Mouse (Mus musculus) spleen, adult 18-20 months (tissue): ENCODE data around the gene Jph4.

Experiments used
- DNase-seq, 2 experiments: peaks; one replicate each; pipeline ENCODE4 v3.0.0; 2022; ENCODE audit warnings: mixed read lengths in 2 of 2

Jph4 gene

DNA sequence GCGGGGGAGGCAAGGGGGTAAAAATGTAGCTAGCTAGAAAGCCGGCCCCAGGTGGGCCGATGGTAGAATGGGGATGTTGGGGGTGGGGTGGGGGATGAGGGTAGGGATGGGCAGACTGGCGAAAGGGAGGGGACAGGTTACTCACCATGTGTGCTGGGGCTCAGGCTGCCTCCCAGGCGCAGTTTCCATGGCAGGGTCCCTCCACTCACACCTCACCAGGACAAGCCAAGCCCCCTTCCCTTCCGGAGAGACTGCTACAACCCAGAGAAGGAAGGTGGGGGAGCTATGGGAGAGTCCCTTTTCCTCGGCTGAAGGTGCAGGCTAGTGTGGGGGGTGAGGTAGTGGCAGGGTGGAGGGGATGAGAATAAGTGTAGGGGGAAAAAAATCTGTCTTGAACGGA lies 889 bp downstream of the Jph4 start:
- DNase-seq = no peak

DNA sequence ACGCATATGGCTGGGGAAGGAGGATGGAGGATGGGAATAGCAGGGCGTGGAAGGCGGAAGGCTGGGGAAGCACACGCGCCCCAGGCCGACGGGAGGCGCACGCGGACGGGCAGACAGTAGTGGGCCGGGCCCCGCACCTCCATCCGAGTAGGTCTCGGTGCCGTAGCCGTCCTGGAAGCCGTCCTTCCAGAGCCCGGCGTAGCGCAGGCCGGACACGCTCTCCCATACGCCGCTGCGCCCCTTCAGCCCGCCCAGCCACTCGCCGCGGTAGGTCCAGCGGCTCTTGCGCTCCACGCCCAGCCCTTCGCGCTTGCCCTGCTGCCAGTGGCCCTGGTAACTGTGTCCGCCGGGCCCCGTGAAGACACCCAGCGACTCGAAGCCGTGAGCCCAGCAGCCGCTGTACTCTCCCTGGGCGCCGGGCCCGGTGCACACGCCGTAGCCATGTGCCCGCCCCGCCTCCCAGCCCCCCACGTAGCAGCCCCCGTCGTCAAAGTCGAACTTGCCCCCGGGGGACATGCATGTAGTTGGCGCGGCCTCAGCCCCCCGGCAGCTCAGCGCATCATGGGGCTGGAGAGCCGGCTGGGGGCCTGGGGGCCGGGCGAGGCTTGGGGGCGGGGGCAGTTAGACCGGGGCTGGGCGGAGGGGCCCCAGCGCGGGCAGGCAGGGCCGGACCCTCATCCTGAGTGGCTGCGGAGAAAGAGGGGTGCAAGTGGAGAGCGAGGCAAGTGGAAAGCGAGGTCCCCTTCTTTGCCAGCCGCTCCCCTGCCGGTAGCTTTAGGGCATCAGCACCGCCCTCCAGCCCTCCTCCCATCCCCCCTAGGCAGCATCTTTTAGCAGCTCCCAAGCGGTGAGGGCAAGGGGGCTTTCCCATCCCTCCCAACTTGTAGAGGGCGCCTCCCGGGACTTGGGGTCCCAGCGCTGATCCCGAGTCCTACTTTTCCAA lies 1.7 kb downstream of the Jph4 start:
- DNase-seq = peak in 1 of 2 experiments; percentile 33

- DNase-seq = peak; percentile 15 to 40
Observed at GRCm38 (mm10) chr14:55113975-55114645, 2.6 kb downstream of the Jph4 start.

GRCm38 (mm10) chr14:55113351-55113974 lies 3.3 kb downstream of the Jph4 start:
- no peak for DNase-seq

GRCm38 (mm10) chr14:55111720-55112119 lies 5.0 kb downstream of the Jph4 start:
- DNase-seq = no peak

DNA sequence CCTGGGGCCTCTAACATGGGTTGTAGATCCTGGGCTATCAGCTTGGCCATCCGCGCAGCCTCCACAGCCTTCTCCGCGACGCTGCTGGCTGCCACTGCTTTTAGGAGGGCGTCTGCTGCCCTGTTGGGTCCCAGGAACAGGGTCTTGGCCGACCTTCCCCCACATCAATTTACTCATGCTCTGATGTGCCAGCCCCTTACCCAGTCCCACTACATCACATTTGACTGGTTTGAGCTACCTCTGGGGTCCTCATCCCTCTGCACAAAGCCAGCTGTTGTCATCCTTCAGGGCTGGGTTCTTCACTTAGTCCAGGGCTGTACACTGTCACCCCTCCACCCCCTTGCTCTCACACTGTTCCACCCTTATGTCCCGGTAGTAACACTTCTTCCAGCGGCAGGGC lies 6.7 kb downstream of the Jph4 start:
- DNase-seq = no peak

DNA sequence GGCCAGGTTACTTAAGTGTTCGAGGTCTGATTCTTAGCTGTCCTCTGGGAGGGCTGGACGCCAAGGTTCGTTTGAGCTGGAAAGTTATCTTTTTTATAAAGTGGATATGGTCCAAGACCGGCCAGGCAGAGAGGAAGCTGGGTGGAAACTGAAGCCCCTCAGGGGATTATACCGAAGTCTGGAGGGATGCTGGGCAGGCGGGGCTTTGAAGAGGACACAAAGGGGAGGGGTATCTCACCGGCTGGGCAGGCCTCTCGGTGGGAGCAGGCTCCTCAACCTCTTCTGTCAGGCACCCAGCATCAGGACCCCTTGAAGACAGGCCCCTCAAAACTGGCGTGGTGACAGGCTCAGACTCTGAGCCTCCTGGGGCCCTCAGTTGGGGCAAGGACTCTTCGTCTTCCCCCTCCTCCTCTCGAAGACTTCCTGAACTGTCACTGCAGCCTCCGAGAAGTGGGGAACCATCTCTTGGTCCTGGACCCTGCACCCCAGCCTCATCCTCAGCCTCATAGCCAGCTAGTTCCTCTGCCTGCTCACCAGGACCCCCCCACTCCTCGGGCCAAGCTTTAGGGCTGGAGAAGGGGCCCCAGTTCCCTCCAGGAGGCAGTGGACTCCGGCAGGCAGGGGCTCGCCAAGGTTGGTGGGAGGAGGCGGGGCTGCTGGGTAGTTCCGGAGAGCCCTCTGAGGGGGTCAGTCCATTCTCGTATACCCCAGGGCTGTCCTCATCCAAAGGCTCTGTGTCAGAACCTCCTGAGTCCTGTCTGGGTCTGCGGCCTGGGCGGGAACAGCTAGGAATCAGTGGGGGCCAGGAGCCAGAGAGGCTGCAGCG lies 7.5 kb downstream of the Jph4 start:
- DNase-seq = no peak

DNA sequence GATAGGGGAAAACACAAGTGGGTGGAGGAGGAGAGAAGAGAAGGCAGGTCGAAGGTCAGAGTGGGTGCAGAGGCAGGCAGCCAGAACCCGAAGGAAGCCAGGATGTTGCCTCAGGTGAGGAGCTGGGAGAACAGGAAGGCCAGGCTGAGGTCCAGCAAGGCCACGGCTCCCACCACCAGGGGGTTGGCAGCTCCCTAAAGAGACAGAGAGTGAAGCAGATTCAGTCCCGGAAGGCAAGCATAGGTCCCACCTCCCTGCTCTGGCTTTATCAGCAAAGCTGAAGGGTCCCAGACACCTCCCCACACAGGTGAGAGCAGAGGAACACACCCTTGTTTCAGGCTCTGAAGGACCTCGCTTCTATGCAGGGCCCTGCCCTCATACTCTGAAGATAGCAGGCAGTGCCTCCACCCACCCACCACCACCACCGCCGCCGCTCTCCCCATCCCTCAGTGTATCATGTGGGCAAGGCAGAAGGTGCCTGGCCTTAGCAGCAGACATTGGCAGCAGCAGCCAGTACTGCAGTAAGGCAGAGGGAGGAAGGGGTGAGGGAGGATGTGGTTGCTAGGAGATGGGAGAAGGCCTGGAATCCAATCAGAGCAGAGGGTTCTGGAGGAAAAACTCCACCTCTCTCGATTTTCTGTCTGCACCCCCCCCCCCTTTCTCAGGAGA lies 8.4 kb downstream of the Jph4 start:
- no peak for DNase-seq

DNA sequence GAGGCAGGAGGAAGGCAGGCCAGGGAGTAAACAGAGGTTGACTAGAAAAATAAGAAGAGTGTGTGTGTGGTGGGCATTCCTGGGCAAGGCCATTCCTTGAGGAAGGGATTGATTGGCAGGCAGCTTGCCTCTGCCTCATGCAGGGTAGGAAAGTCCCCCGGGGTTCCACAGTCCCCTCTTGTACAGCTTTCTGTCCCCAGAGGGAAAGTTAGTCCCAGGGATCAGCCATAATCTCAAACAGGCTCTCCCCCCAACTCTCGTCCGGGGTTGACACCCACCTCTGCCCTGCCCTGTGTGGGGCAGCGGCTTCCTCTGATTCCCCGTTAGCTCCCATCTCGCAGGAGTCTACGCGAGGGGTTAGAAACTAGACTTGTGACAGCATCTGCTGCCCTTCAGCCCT lies 9.7 kb downstream of the Jph4 start:
- DNase-seq = peak in 1 of 2 experiments; percentile 6

DNA sequence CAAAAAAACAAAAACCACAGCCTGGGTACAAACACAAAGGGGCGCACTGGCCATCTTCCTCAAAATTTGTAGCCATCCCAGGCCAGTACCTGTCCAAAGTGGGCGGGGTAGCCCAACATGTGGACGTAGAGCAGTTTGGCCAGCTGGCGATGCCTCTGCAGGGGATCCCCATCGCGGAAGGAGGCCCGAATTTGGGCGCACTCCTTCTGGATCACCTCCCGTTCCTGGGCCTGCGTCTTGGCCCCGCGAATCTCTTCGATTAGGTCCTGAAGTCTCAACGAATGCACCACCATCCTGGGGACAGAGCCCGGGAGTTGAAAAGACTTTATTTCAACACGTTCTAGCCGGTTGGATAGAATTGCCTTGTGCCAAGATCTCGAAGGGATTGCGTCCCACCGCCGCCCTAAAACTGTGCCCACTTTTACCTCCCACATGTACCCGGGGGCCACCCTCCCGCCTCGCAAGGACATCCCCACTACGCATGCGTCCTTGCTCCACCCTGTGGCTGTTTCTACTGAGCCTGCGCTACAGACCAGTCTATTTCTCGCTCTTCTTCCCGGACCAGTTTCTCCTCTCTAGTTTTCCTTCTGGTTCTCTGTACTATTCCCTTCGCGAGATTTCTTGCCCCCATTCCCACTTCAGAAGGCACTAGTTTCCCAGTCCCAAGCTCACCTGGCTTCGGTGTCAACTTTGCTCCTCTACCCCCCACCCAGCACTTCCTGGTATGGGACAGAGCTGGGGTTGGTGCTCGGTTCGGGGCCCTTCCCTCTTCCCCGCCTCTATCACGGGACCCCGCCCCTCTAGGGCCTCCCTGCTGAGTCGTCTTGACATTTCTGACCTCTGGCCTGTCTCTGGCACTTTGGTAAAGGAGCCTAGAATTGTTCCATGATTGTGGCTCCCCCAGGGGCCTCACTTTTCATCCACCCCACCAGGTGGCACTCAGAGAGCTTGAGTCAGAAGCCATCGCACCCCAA lies 10.6 kb downstream of the Jph4 start, which contains the start of gene Ap1g2:
Gene Ap1g2, minus strand, starts transcription at position 758 of the 974 bp plus-strand sequence.
- peak; percentile 77 to 82 for DNase-seq

DNA sequence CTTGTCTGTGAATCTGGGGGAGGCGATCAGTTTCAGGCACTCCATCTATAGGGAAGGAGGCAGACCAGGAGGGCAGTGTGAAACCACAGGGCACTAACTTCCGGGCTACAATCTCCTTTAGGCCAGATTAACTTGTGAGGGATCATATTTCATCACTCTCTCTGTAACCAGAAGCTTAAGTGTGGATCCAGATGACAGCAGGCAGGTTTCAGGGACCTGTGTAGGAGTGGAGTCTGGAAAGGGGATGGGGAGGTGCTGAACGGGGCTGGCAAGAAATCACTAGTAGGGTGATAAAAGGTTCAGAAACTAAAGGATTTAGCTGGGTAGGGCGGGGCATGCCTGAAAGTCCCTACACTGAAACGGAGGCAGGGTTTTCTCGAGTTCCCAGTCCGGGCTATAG lies 11.3 kb downstream of the Jph4 start:
- no peak for DNase-seq

- no peak for DNase-seq
Observed at GRCm38 (mm10) chr14:55104365-55104764, 12.4 kb downstream of the Jph4 start.

DNA sequence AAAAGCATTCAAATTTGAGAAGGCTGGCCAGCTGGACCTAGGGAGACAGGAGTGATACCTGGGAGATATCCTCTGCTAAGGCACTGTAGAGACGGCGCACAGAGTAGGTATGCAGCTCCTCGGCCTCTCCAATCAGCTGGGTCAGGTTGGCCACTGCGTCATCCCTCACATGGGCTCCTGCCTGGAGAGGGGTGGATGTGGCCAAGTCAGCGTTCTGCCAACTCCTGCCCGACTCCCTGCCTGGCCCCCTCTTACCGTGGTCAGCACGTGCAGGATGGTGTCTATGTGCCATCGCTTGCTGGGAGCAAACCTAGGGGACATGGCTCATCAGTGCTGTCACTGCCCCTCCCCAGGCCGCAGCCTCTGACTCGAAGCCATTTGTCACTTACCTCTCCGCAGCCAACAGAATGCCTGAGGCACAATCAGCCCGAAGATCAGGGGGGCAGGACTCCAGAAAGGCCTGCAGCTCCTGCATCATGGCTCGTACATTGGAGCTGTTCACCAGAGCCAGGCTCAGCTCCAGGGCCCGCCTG lies 14.4 kb downstream of the Jph4 start:
- DNase-seq = peak in 1 of 2 experiments; percentile 5

GRCm38 (mm10) chr14:55101592-55101991 lies 15.1 kb downstream of the Jph4 start:
- peak; percentile 27 to 45 for DNase-seq

GRCm38 (mm10) chr14:55098067-55098466 lies 18.7 kb downstream of the Jph4 start:
- no peak for DNase-seq

- DNase-seq = no peak
Observed at GRCm38 (mm10) chr14:55097646-55098045, 19.1 kb downstream of the Jph4 start.

DNA sequence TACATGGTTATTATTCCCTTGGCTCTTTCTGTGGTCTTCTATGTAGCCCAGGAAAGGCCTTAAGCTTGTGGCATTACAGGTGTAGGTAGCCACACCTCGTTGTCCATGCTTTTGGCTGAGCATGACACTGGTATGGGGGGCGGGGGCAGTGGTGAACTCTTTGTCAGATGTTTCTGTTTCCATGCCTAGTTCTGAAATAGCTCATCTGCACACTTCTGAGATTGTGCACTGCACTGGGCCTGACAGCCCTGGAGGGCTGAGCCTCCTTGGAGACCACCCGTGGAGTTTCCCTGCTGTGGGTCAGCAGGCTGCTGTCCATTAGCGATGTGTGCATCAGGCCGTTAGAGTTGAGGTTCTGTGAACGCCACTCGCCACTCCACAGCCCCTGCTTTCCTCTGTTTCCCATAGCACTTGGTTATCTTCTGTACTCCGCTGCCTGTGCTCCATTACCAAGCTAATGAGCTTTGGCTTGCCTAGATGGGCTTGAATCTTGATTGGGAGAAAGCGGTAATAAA lies 20.1 kb downstream of the Jph4 start:
- no peak for DNase-seq

GRCm38 (mm10) chr14:55095671-55096070 lies 21.1 kb downstream of the Jph4 start:
- DNase-seq = no peak

GRCm38 (mm10) chr14:55095263-55095662 lies 21.5 kb downstream of the Jph4 start:
- DNase-seq = no peak

DNA sequence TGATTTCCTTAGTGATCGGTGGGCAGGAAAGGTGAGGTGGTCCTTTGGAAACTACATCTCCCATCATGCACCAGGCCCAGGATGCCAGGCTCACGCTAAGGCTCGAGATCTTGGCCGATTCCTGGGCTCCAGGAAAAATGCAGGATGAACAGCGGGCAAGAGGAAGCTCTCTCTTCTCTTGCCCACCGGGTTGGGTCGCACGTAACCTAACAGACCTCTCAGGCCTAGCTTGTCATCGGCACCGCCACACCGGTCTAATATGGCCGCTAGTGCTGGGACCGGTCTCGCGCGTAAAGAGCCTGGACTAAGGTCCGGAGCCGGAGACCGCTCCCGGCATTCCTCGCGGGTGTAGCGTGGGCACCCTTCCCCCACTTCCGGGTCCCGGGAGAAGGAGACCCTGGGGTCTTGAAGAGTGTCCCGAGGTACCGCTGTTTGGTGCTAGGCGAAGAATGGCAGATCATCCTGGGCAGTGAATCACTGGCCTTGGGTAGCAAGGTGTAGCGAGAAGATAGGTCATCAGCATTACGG lies 22.0 kb downstream of the Jph4 start, which contains the start of gene Thtpa:
Gene Thtpa, plus strand, starts transcription at position 81 of the 528 bp plus-strand sequence.
- peak; percentile 59 to 75 for DNase-seq
